Mouse (Mus musculus) neural tube, embryonic 12.5 days (tissue): ENCODE results near the gene Vsnl1. TPM values are rescaled to one million over a fixed set of nuclear protein-coding genes. Genes with fewer than 3 reads are reported as not detected.

Source experiments
- ATAC-seq: fragments of 200-750 bp; cut with Nextera tagmentation; 2 replicates; pipeline ENCODE4 v1.8.0; 2017; ENCODE audit warnings: low read depth, mild to moderate bottlenecking, moderate TSS enrichment, moderate library complexity; ENCODE audit not compliant: low FRiP score
- H3K27ac ChIP-seq: fragments of 300-500 bp; sonication (generic); 2 replicates; pipeline ENCODE4 v1.5.1; 2016
- H3K27me3 ChIP-seq: fragments of 300-500 bp; sonication (generic); replicated peaks from 2 replicates; pipeline ENCODE4 v1.6.1; 2016; ENCODE audit warnings: mild to moderate bottlenecking
- H3K36me3 ChIP-seq: fragments of 300-500 bp; sonication (generic); 2 replicates; pipeline ENCODE4 v1.6.1; 2016; ENCODE audit warnings: mild to moderate bottlenecking
- H3K4me1 ChIP-seq: fragments of 300-500 bp; sonication (generic); 2 replicates; pipeline ENCODE4 v1.6.1; 2016
- H3K4me2 ChIP-seq: fragments of 300-500 bp; sonication (generic); replicated peaks from 2 replicates; pipeline ENCODE4 v1.6.1; 2016; ENCODE audit warnings: mild to moderate bottlenecking
- H3K4me3 ChIP-seq: fragments of 300-500 bp; sonication (generic); 2 replicates; pipeline ENCODE4 v1.5.1; 2016
- H3K9ac ChIP-seq: fragments of 300-500 bp; sonication (generic); 2 replicates; pipeline ENCODE4 v1.6.1; 2016; ENCODE audit warnings: mild to moderate bottlenecking
- H3K9me3 ChIP-seq: fragments of 300-500 bp; sonication (generic); 2 replicates; pipeline ENCODE4 v1.6.1; 2016; ENCODE audit warnings: mild to moderate bottlenecking
- WGBS: fragments of 180-500 bp; shearing (Covaris S2); methylation state at CpG from one replicate; pipeline ENCODE4 v1.1.7; 2016; 5-methylcytosine and 5-hydroxymethylcytosine counted together
- microRNA-seq: library from miRNA; unstranded; fragments of <30 nt; microRNA quantifications from one replicate; pipeline ENCODE4, GENCODE M21; 2017
- polyA plus RNA-seq: library from polyadenylated mRNA; unstranded; fragments of >200 nt; fragmentation: Nextera tagmentation; extraction: Ambion mirVana; gene quantifications from 2 replicates; pipeline ENCODE4 v1.2.1, GENCODE M21; 2016

The Vsnl1 gene
- polyA plus RNA-seq, 1 experiment from 2014 or later = 6.2 TPM

GRCm38 (mm10) chr12:11313840-11314239 lies 122.6 kb downstream of the Vsnl1 start:
- H3K4me2 ChIP-seq = no peak overlapping the region
- peaks cover 32% of the 10 kb centered on the region for H3K36me3 ChIP-seq
- no peak overlapping the region for H3K9ac ChIP-seq
- no peaks in the 10 kb centered on the region for H3K27me3 ChIP-seq
- H3K9me3 ChIP-seq = no peaks in the 10 kb centered on the region
- no peak overlapping the region for H3K4me3 ChIP-seq
- H3K4me1 ChIP-seq = no peaks in the 10 kb centered on the region
- no peak for ATAC-seq
- WGBS = 73% methylated on average over 1 of the region's 1 CpGs
- H3K27ac ChIP-seq = no peak overlapping the region

GRCm38 (mm10) chr12:11311106-11311505 lies 125.3 kb downstream of the Vsnl1 start:
- no peak for ATAC-seq
- Histone ChIP-seq H3K4me2 (no peak overlapping the region), H3K27ac (no peak overlapping the region), H3K9ac (no peak overlapping the region), H3K4me3 (no peak overlapping the region), H3K4me1 (no peaks in the 10 kb centered on the region), H3K27me3 (no peaks in the 10 kb centered on the region), H3K36me3 (peaks cover 37% of the 10 kb centered on the region), H3K9me3 (no peaks in the 10 kb centered on the region)
- WGBS = 100% methylated on average over 2 of the region's 2 CpGs

GRCm38 (mm10) chr12:11306753-11307645 lies 129.4 kb downstream of the Vsnl1 start:
- H3K27me3 ChIP-seq = no peaks in the 10 kb centered on the region
- H3K4me1 ChIP-seq = no peaks in the 10 kb centered on the region
- H3K36me3 ChIP-seq = peaks cover 57% of the 10 kb centered on the region
- no peak for ATAC-seq
- H3K9ac ChIP-seq = no peak overlapping the region
- 94% methylated on average over 8 of the region's 8 CpGs for WGBS
- H3K4me2 ChIP-seq = no peak overlapping the region
- H3K27ac ChIP-seq = no peak overlapping the region
- H3K9me3 ChIP-seq = no peaks in the 10 kb centered on the region
- no peak overlapping the region for H3K4me3 ChIP-seq

- Histone ChIP-seq H3K4me2 (no peak overlapping the region), H3K27ac (no peak overlapping the region), H3K9me3 (no peaks in the 10 kb centered on the region), H3K4me1 (no peaks in the 10 kb centered on the region), H3K4me3 (no peak overlapping the region), H3K27me3 (no peaks in the 10 kb centered on the region), H3K9ac (no peak overlapping the region), H3K36me3 (peaks cover 52% of the 10 kb centered on the region)
- ATAC-seq = no peak
- 90% methylated on average over 1 of the region's 1 CpGs for WGBS
Observed at GRCm38 (mm10) chr12:11300858-11301257, 135.6 kb downstream of the Vsnl1 start.

GRCm38 (mm10) chr12:11286382-11286781 lies 150.0 kb downstream of the Vsnl1 start:
- Histone ChIP-seq H3K27me3 (no peaks in the 10 kb centered on the region), H3K4me3 (no peak overlapping the region), H3K4me1 (no peaks in the 10 kb centered on the region), H3K27ac (no peak overlapping the region), H3K9ac (no peak overlapping the region), H3K36me3 (peaks cover 55% of the 10 kb centered on the region), H3K4me2 (no peak overlapping the region), H3K9me3 (no peaks in the 10 kb centered on the region)
- ATAC-seq = no peak
- 94% methylated on average over 2 of the region's 2 CpGs for WGBS

GRCm38 (mm10) chr12:11281584-11281983 lies 154.8 kb downstream of the Vsnl1 start:
- Histone ChIP-seq H3K27ac (no peak overlapping the region), H3K4me3 (no peak overlapping the region), H3K36me3 (peaks cover 47% of the 10 kb centered on the region), H3K9me3 (no peaks in the 10 kb centered on the region), H3K9ac (no peak overlapping the region), H3K4me2 (no peak overlapping the region), H3K4me1 (no peaks in the 10 kb centered on the region), H3K27me3 (no peaks in the 10 kb centered on the region)
- no peak for ATAC-seq
- WGBS = 95% methylated on average over 2 of the region's 2 CpGs

- Histone ChIP-seq H3K27ac (no peak overlapping the region), H3K4me2 (no peak overlapping the region), H3K9me3 (no peaks in the 10 kb centered on the region), H3K4me3 (no peak overlapping the region), H3K4me1 (no peaks in the 10 kb centered on the region), H3K27me3 (no peaks in the 10 kb centered on the region), H3K36me3 (peaks cover 40% of the 10 kb centered on the region), H3K9ac (no peak overlapping the region)
- no peak for ATAC-seq
- 91% methylated on average over 3 of the region's 3 CpGs for WGBS
Observed at GRCm38 (mm10) chr12:11279886-11280285, 156.5 kb downstream of the Vsnl1 start.

- H3K9ac ChIP-seq = no peak overlapping the region
- 95% methylated on average over 6 of the region's 6 CpGs for WGBS
Observed at GRCm38 (mm10) chr12:11277207-11277606, 159.2 kb downstream of the Vsnl1 start.

GRCm38 (mm10) chr12:11276632-11277031 lies 159.8 kb downstream of the Vsnl1 start:
- Histone ChIP-seq H3K9me3 (no peaks in the 10 kb centered on the region), H3K27me3 (no peaks in the 10 kb centered on the region), H3K4me2 (no peak overlapping the region), H3K9ac (no peak overlapping the region), H3K36me3 (peaks cover 36% of the 10 kb centered on the region), H3K27ac (no peak overlapping the region), H3K4me1 (no peaks in the 10 kb centered on the region), H3K4me3 (no peak overlapping the region)
- 92% methylated on average over 2 of the region's 2 CpGs for WGBS
- no peak for ATAC-seq

More at GRCm38 (mm10) chr12:11277207-11277606, 159.2 kb downstream of the Vsnl1 start:
- no peak overlapping the region for H3K4me3 ChIP-seq
- H3K27me3 ChIP-seq = no peaks in the 10 kb centered on the region
- no peak for ATAC-seq
- peaks cover 38% of the 10 kb centered on the region for H3K36me3 ChIP-seq
- H3K9me3 ChIP-seq = no peaks in the 10 kb centered on the region
- no peak overlapping the region for H3K4me2 ChIP-seq
- no peaks in the 10 kb centered on the region for H3K4me1 ChIP-seq
- no peak overlapping the region for H3K27ac ChIP-seq

Small RNA genes lying within 50 kb of the gene (microRNA-seq; reads per million reads assigned to microRNA genes)
- gene Mir7675 = not detected

Other genes starting within 250 kb of the Vsnl1 start
- not detected in 2 replicates for gene Msgn1, start 227.6 kb downstream of the Vsnl1 start, polyA plus RNA-seq
- 8.9 TPM in 2 replicates for gene Gen1, start 170.8 kb downstream of the Vsnl1 start, polyA plus RNA-seq
- gene Smc6, start 170.7 kb downstream of the Vsnl1 start, polyA plus RNA-seq = 116 and 127 TPM in 2 replicates
- 0.36 and 0.42 TPM in 2 replicates for gene Rad51ap2, start 19.5 kb upstream of the Vsnl1 start, polyA plus RNA-seq